Mouse (Mus musculus) spleen, adult 18-20 months (tissue): ENCODE measurements around the gene Msgn1.

Experiments used
- DNase-seq, 2 experiments: peaks; one replicate each; pipeline ENCODE4 v3.0.0; 2022; ENCODE audit warnings: mixed read lengths in 2 of 2

Gene Msgn1

DNA sequence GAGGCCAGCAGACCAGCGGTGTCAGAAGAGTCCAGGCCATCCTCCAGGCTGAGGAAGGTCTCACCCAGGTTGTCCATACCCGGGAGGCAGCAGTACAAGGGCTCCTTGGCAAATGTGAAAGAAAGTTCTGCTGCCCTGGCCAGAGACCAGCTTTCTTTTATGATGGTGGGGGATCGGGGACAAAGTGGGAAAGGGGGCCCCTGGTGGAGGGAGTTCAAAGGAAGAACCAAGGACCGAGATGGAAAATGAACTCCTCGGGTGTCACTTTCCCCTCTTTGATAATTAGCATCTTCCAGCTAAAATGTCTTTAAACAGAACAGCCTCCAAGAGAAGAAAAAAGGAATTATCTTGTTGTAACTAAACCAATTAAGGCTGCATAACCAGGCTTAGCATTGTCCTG lies at the start of gene Msgn1:
Gene Msgn1 (minus strand): TSS at position 101 of the 400 bp plus-strand sequence.
- no peak for DNase-seq

DNA sequence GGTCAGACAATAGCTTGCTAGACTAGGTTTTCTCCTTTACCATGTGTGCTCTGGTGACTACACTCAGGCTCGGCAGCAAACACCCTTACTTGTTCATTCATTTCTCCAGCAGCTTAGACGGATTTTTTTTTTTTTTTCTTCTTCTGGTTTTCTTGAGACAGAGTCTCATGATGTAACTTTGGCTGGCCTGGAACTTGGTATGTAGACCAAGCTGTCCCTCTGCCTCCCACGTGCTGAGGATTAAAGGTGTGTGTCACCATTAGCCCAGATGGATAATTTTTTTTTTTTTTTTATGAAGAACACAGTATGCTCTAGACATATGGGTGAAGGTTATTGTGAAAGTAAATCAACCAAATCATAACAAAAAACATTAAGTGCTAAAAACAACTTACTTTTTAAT lies 41.5 kb upstream of the Msgn1 start:
- DNase-seq = no peak

DNA sequence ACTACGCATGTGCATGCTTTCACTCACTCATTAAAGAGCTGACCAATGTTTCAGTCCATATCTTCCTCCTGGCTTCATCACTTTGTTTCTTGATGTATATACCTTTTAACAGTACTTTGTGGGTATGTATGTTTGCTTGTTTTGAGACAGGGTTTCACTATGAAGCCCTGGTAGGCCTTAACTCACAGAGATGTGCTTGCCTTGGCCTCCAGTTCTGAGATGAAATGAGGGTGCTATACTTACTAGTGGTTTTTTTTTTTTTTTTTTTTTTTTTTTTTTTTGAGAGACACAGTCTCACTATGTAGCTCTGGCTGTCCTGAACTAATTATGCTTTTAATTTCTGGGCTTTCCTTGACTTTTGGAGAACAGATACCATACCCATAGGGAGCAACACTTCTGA lies 38.7 kb upstream of the Msgn1 start:
- DNase-seq = no peak

DNA sequence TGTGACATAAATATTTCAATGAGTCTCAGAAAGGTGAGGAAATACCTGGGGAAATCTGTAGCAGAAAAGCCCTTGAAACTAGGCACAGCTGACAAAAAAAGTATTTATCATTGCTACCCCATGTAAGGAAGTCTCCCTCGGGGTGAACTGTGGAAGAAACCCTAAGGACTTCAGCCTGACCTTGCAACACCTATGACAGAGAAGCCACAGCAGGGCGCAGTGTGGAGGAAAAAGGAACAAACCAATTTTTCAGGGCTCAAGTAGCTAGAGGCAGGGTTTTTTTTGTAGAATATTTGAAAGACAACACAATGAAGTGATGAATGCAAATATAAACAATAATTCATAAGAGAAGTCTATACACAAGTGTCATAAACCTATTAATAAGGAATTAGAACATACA lies 27.2 kb upstream of the Msgn1 start:
- DNase-seq = no peak

DNA sequence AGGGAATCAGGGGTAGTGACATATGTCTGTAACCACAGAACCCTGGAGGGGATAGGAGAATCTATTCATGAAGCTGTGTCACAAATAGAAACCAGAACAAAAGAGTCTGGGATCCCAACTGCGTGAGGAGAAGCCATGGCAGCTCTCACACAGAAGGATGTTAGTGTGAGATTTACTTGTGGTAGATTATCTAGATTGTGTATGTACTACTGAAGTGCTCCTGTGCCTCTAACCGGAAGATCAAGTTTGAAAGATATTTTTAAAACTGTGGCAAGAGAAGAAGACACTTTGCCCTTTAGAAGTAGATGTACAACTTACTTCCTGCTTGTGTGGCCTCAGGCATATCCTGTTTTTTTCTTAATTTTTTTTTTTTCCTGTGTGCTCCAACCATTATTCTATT lies 21.5 kb upstream of the Msgn1 start:
- no peak for DNase-seq

DNA sequence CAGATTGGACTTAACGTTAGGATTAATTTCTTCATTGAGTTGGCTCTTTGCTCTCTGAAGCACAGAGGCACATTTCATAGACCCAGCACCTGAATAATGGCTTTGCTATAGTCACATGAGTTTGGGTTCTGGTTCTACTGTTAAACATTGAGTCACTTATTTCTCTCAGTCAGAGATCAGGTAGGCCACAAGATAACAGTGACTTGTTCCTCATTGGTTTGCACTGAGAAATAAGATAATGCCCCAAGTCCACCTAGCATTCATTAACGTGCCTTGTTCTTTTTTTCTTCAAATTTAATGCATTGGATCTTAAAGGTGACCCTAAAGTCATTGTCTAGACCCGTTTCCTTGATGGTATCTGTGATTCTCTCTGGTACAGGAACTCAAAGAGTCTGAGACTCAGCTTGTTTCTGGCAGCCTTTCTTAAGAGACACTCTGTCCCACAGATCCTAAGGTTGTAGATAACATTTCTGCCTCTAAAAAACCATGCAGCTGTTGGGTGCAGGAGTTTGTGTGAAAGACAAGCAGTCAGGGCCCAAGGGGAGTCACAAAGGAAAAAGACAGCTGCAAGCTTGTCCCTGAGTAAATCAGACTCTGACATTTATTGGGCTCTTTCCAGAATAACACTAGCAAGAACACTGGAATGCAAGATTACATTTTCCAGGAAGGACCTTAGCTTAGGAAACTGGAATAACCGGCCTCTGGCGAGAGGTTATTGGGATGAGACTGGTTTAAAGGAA lies 17.9 kb upstream of the Msgn1 start:
- DNase-seq = no peak

DNA sequence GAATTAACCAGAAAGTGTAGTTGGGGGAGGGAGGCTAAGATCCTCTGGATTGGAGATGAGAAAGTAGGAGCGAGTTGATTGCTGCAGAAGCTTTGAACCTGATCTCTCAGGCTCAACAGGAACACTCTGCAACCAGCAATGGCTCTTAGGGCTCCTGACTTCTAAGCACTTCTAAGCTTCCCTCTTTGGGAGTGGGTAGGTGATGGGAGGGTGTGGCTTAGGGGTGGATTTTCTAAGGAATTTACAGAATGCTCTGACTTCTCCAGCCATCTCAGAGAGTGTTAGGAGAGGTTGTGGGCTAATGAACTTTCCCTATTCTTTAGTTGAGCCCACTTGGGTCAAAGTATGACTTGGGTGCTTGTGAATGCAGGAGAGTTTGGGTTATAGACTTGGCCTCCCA lies 17.4 kb upstream of the Msgn1 start:
- DNase-seq = no peak

DNA sequence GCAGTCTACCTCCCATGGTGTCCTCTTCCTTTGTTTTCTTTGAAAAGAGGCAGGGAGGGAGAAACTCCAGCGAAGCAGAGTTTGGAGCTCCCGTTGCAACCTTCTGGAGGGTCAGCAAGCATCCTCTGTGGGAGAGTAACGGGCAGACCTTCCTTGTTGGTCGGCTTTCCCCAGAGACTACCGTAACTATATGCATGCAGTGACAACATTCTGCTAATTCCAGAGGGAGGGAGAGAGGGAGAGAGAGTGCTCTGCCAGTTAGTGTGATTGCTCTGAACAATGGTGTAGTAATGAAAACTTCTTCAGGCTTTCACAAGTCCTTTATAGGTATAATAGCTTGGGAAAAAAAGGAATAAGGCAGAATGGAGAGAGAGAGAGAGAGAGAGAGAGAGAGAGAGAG lies 15.9 kb upstream of the Msgn1 start:
- DNase-seq = no peak

DNA sequence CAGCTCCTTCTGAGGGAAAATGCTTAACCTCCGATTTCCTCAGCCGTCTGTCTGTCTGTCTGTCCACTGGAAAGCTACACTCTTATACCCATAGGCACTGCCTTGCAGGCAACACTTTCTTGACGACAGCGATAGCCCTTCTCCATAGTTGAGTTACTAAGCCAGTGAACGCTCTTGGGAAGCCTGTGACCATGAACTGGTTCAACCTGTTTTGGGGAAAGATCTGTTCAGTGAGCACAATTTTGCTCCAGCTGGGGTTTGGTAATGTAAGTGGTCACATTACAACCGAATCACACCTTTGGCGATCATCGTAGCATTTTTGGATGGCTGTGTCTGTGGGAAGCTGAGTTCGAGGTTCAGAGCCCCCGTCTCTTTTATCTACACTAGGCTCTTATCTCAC lies 14.3 kb upstream of the Msgn1 start:
- no peak for DNase-seq

DNA sequence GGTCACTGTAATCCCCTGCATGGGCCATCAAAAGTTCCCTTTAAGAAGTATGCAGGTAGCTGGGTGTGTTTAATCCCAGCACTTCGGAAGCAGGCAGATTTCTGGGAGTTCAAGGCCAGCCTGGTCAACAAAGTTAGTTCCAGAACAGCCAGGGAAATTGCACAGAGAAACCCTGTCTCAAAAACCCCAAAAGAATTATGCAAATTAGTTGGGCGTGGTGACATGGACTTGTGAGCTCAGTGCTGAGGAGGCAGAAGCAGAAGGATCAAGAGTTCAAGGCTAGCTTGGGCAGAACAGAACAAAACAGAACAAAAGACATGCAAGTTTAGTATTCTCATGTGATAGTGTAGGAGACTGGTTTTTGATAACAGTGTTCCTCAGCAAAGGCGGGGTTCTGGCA lies 13.8 kb upstream of the Msgn1 start:
- no peak for DNase-seq

DNA sequence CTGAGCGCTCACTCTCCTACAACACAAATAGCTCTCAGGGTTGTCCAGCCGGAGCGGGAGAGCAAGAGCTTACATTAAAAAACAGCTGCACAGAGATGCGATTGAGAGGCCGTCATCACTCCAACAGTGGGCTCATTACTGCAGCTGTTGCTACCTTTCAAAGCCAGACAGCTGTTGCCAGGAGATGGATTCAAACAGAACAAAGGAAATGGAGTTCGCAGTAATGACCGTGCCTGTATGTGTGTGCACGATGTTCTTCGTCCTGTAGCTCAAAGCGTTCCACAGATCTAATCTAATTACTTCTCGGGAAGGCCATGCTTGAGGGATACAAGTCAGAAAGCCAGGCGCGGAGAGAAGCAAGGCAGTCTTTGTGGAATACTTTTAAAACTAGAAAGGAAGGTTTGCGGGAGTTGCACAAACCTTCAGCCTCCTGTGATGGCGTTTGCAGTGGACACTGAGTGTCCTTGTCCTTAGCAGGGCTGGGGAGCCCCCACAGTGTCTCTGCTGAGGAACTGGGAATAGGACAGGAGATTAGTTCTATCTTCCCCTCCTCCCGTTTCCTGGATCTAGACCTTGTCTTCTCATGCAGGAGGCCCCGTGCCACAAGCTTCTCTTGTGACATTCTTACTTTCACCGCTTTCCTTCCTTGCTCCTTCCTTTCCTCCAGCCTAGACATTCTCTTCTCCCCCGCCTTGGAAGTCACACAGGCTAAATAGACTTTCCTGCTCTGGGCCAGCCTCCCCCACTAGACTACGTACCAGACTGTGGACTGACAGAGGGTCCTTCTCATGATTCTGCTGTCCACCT lies 13.0 kb upstream of the Msgn1 start:
- DNase-seq = no peak

DNA sequence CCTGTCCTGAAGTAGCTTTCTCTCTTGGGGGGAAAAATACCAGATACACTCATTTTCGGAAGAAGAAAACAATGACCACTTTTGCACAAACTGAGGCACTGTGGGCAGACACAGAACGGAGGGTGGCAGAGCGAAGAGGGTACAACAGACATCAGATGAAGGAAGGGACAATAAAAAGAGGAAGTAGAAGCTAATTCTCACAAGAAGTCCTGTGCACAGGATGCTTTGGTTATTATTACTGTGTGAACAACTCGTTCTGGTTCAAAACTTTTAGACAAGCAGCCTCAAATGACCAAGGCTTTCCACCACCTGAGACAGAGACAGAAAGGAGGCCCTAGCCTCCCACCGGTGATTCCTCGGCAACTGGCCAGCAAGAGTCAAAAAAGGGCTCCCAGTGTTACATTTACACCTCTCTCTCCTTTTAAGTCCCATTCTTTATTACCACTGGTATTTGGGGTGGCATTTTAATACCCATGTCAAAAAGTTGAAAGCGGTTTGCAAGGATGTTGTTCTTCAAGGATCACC lies 9.0 kb upstream of the Msgn1 start:
- DNase-seq = peak; percentile 49 to 51

DNA sequence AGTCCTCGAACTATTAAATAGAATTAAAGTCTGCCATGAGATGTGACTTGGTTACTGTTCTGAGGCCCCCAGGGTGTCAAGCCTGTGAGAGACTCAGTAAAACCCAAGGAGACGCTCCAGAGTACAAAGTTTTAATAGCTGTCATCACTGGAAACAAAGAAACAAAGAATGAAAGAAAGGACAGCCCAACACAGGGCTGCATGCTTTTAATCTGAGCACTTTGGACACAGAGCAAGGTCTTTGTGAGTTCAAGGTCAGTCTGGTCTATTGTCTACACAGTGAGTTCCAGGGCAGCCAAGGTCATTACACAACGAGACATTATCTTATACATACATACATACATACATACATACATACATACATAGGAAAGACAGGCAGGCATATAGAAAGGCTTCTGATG lies 7.7 kb upstream of the Msgn1 start:
- no peak for DNase-seq

DNA sequence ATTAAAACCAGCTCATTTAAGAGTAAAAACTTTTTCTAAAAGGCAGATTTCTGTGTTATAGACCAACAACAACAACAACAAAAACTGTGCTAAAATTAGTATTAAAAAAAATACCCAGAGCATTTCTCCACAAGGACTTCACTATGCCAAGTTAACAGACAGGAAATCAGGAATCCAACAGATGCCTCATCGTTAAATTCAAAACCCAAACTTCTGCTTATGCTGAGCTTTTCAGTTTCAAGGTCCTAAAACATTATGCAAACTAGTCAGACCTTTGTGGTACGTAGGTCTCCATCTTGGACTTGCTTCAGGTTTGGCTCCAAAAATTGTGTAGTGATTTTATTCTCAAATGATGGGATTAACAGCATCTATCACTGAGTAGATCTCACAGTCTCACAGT lies 6.8 kb upstream of the Msgn1 start:
- no peak for DNase-seq

DNA sequence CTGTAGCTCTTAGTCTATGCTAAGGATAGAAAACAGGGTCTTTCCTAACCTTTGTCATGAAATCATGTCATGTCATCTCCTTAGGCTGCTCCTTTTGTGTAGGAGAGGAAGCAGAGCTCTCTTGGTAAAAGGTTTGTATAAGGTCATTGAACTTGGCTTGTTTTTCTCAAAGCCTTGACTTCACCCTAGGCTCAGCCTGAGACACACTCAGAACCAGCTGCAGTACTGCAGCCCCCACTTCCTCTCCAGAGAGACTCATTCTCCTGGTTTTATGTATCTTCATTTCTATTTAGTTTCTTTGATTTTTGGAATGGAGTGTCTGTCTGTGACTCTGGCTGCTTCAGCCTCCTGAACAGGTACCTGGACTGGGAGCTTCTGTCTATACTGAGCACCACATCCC lies 6.0 kb upstream of the Msgn1 start:
- no peak for DNase-seq

DNA sequence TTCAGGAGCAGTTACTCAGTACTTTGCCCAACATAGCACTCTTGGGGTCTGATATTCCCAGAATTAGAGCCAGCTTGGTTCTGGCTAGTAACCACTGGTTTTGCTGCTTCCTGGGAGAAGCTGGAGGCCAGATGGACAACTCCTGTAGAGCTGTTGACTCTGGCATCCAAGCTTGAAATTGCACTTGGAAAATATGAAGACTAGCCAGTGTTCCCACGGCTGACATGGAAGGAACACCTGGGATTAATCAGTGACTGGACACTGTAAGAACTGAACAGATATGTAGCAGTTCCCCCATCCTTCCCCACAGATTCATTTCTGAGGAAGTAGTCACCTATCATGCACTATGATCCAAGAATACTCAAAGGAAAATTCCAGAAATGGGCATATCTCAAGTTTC lies 4.1 kb upstream of the Msgn1 start:
- DNase-seq = no peak

DNA sequence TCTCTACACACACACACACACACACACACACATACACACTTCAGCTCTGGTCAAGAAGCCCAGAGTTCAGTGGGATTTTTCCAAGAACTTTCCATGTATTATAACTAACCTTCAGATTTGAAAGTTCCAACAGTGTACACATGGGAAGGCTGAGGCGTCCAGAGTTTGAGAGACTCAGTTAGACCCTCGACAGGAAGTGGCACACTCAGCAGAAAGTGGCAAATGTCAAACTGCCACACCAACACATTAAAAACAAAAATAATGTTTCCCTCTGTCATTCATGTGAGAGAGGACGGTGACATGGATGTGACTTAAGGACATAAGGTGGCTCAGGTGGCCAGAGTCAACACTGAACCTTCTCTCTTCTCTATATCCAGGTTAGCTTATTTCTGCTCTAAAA lies 1.6 kb upstream of the Msgn1 start:
- no peak for DNase-seq

DNA sequence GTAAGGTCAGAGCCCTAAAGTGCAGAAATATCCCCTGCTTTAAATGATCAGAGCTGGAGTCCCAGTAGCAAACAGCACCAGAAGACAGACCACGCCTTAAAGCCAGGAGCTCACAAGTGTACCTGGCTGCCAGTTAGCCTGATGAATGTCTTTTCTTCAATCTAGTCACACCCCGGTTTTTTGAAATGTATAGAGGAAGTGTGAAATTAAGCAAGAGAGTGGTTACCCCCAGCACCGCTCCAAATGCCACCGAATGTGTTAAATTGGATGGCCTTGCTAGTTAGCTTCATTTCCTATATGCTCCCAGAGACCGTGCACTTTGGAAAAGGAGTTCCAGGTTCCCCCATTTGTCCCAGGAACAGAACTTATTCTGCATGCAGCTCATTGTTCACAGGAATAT lies 864 bp upstream of the Msgn1 start:
- DNase-seq = no peak

DNA sequence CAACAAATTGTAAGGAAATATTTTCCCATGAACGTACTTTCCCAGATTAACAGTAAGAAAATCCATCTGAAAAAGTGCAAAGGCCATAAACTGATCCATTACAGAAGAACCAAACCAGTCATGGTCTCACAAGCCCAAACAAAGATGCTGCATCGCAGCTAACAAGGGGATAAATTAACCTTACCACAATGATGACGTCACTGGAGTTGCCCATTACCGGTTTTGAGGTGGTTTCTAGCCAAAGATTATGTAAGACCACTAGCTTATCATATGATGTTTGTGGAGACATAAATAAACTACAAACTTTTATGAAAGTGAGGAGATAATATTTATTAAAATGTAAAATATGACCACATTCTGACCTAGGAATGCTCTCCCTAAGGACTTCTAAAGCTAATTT lies 2.5 kb downstream of the Msgn1 start:
- no peak for DNase-seq

DNA sequence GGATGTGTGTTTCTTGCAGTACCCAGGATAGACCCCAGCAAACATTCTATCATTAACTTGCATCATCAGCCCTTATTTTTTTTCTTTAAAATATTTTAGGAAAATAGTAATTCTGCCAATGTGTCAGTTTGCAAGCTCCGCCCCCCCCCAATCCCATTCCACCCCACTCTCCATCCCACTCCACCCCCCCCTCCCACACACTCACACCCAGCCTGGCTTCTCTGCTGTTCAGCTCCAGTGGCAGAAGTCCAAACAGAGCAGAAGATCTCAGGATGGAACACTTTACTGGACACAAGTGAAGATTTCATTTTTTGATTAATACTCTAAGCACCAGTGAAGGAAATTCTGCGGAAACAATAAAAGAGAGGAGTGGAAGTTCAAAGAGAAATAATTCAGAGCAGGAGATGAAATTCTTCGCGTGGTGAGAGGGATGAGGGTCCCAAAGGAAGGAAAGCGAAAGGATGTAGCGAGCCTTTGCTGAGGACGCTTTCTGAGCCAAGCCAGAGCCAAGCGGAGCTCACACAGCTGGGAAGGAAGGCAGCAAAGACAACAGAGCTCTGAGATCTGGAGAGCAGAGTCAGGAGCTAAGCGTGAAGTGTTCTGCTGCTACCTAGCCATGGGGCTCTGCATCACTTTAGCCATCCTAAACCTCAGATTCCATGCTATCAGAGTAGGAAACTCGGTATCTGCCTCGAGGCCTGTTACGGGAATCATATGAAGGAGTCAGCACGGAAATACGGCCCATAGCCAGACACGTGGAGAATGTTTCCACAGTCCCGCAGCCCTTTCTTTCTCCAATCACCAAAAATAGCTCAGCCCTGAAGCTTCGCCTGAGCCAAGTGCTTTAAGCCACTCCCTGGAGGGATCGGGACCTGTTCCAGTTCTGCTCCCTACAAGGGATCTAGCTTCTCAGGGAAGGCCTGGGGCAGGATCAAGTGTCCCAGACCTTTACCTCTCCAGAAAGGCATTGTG lies 4.8 kb downstream of the Msgn1 start:
- DNase-seq = no peak

DNA sequence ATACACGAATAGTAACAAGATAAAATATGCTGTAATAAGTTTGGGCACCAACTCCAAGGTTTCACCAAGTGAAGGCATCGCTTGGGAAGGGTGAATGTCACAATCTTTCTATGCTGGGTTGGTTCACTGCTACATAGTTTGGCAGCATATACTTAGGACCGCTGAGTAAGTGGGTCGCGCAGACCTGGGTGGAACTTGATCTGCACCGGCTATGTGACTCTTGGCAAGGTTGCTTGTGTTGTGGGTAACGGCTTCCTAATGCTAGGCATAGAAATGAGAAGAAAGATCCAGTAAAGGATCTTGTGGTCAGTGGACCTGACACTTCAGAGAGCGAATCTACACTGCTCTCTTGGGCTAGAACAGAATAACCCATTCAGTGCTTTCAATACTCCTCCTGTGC lies 6.3 kb downstream of the Msgn1 start:
- no peak for DNase-seq

DNA sequence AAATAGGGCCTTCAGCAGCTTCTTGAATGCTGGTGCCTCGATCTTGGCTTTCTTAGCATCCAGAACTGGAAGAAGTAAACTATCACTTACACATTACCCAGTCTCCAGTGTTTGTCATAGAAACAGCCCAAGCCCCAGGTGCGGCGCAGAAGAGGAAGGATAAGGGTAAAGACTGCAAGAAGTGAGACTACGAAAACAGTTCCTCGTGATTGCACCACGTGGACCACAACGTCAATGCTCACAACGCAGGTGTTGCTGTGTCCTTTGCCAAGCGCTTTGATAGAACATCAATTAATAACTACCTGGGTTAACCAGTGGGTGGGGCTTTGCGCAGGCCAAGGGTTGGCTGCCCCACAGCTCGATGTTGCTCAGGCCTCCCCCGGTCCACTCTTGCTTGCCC lies 8.1 kb downstream of the Msgn1 start:
- no peak for DNase-seq

DNA sequence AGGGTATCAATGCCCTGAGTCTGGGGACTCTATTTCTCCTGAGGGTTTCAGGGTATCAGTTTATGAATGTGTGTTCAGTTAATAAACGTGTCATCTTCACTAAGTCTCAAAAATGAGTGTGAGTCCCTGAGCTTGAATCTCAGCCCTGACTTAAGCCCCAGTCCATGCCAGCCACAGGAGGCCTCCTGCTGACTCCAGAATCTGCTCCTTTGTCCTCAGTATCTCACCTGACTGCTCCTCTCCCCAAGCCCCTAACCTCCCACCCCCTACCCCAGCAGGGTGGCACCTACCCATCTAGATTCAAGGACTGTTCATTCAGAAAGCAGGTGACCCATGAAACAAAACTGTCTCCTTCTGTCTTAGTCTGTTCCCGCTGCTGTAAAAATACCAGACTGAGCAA lies 10.2 kb downstream of the Msgn1 start:
- no peak for DNase-seq
